Mouse (Mus musculus) frontal cortex, adult (tissue): ENCODE measurements around the gene Pex10.
A peak's percentile ranks its signal among the peaks of the same experiment; 100 is the strongest.

Experiments used
- ATAC-seq: cut with Nextera tagmentation; 2 replicates; pipeline ENCODE4 v1.9.2; 2017; ENCODE audit warnings: mild to moderate bottlenecking, moderate library complexity, mixed read lengths; ENCODE audit not compliant: low TSS enrichment

Gene Pex10

GRCm38 (mm10) chr4:155092718-155093430, 26.1 kb downstream of the Pex10 start:
- no peak for ATAC-seq

GRCm38 (mm10) chr4:155093431-155094149, 26.8 kb downstream of the Pex10 start:
- ATAC-seq: no peak

GRCm38 (mm10) chr4:155094565-155094964, 27.7 kb downstream of the Pex10 start:
- ATAC-seq: 0 out of 2 replicates have a peak, but pooled peaks have one; percentile 38

- ATAC-seq: peak; percentile 91
Measured at GRCm38 (mm10) chr4:155095238-155095900, 28.6 kb downstream of the Pex10 start.

- no peak for ATAC-seq
Measured at GRCm38 (mm10) chr4:155095967-155096366, 29.2 kb downstream of the Pex10 start.

GRCm38 (mm10) chr4:155097452-155097851, 30.6 kb downstream of the Pex10 start:
- ATAC-seq: no peak

- no peak for ATAC-seq
Measured at GRCm38 (mm10) chr4:155098572-155098971, 31.8 kb downstream of the Pex10 start.

GRCm38 (mm10) chr4:155107886-155108285, 41.1 kb downstream of the Pex10 start:
- ATAC-seq: no peak

- ATAC-seq: no peak
Measured at GRCm38 (mm10) chr4:155109471-155109870, 42.7 kb downstream of the Pex10 start.

GRCm38 (mm10) chr4:155113766-155114410, 47.1 kb downstream of the Pex10 start:
- peak; percentile 57 for ATAC-seq

GRCm38 (mm10) chr4:155116607-155117006, 49.8 kb downstream of the Pex10 start:
- no peak for ATAC-seq

GRCm38 (mm10) chr4:155117396-155117978, 50.7 kb downstream of the Pex10 start:
- no peak for ATAC-seq

GRCm38 (mm10) chr4:155118278-155118677, 51.5 kb downstream of the Pex10 start:
- no peak for ATAC-seq

- no peak for ATAC-seq
Measured at GRCm38 (mm10) chr4:155120038-155120437, 53.2 kb downstream of the Pex10 start.

- ATAC-seq: no peak
Measured at GRCm38 (mm10) chr4:155120583-155120982, 53.8 kb downstream of the Pex10 start.

GRCm38 (mm10) chr4:155121222-155121621, 54.4 kb downstream of the Pex10 start:
- ATAC-seq: no peak
